In genomic region chr19:29562603-29563002, GRCm38 (mm10) we compare ENCODE assay signal across 19 mouse cellular contexts. TPM values are rescaled to one million over a fixed set of nuclear protein-coding genes. Genes with fewer than 3 reads are reported as not detected.
A peak's percentile ranks its signal among the peaks of the same experiment; 100 is the strongest.
DNase-seq lines count a peak whose midpoint lies in the region; ATAC-seq and TF ChIP-seq lines count a peak whose summit lies in the region.
"Had no signal": no experiment of that assay in that cellular context is flagged by ENCODE, and none has a peak within 500 bp of the region (broad histone marks: within the 10 kb centered on the region; RNA-seq: fewer than 3 reads in every experiment).

No protein-coding gene starts in this region.

- no peak for TF ChIP-seq CTCF in heart, postnatal 0 days (IDR thresholded peaks at IDR 0.05; ENCODE audit: low read depth)
- no peak for TF ChIP-seq CTCF in liver, postnatal 0 days (IDR thresholded peaks at IDR 0.05; ENCODE audit: low read depth)
- 0 out of 2 replicates have a peak, but pooled peaks have one; percentile 17 for TF ChIP-seq CTCF in lung, postnatal 0 days (IDR thresholded peaks at IDR 0.05)

- H3K9ac ChIP-seq in heart, postnatal 0 days (replicated peaks; ENCODE audit: low read depth, low read length): no peak overlapping the region
- H3K9ac ChIP-seq in liver, postnatal 0 days (replicated peaks): no peak overlapping the region
- H3K9ac ChIP-seq in liver, embryonic 11.5 days (ENCODE audit: low read depth, low read length): no peak overlapping the region
- no peak overlapping the region for H3K9ac ChIP-seq in lung, postnatal 0 days (replicated peaks; ENCODE audit: low read depth)
- H3K9ac ChIP-seq: forebrain, embryonic 12.5 days; heart, embryonic 13.5 days; hindbrain, embryonic 12.5 days had no signal

- no peaks in the 10 kb centered on the region for H3K27me3 ChIP-seq in heart, postnatal 0 days (ENCODE audit: control insufficient read depth, insufficient read depth, low read length)
- no peaks in the 10 kb centered on the region for H3K27me3 ChIP-seq in liver, postnatal 0 days (ENCODE audit: insufficient read depth, low read length)
- no peaks in the 10 kb centered on the region for H3K27me3 ChIP-seq in liver, embryonic 11.5 days (replicated peaks; ENCODE audit: control insufficient read depth, insufficient read depth, low read length)
- H3K27me3 ChIP-seq in lung, postnatal 0 days (replicated peaks; ENCODE audit: insufficient read depth, low read length): no peaks in the 10 kb centered on the region
- H3K27me3 ChIP-seq: CH12.LX; forebrain, embryonic 12.5 days; heart, embryonic 13.5 days; hindbrain, embryonic 12.5 days; Patski had no signal

- no peak for DNase-seq in heart, postnatal 0 days (ENCODE audit: low spot score)
- DNase-seq in heart, adult 8-10 months (ENCODE audit: low spot score): no peak
- DNase-seq in liver, postnatal 0 days: peak; percentile 30
- DNase-seq in liver, embryonic 11.5 days (ENCODE audit: low spot score): no peak
- peak; percentile 29 for DNase-seq in lung, postnatal 0 days (ENCODE audit: low spot score)
- DNase-seq in lung, postnatal 25 days (ENCODE audit: low spot score): no peak
- DNase-seq in layer of hippocampus, postnatal 36 days: no peak
- DNase-seq: adrenal gland, postnatal 14 days; cerebellum, adult 11-12 months; cerebellum, adult 9-11 months; gastrocnemius, postnatal 14 days; heart, postnatal 10 days; heart, postnatal 4 days had no signal

- WGBS in heart, postnatal 0 days: 66% methylated on average over 3 of the region's 3 CpGs
- WGBS in liver, postnatal 0 days (ENCODE audit: insufficient replicate concordance): 53% methylated on average over 3 of the region's 3 CpGs
- 68% methylated on average over 3 of the region's 3 CpGs for WGBS in liver, embryonic 11.5 days
- 35% methylated on average over 3 of the region's 3 CpGs for WGBS in lung, postnatal 0 days

- 0 out of 2 replicates have a peak overlapping the region, but pooled peaks have one; percentile 20 for H3K27ac ChIP-seq in heart, postnatal 0 days (ENCODE audit: low read depth)
- peak overlapping the region; percentile 88 for H3K27ac ChIP-seq in liver, postnatal 0 days (ENCODE audit: low read depth)
- H3K27ac ChIP-seq in liver, embryonic 11.5 days (ENCODE audit: low read depth, low read length): no peak overlapping the region
- peak overlapping the region; percentile 71 for H3K27ac ChIP-seq in lung, postnatal 0 days (ENCODE audit: low read length)
- H3K27ac ChIP-seq: forebrain, embryonic 12.5 days; heart, embryonic 13.5 days; hindbrain, embryonic 12.5 days had no signal

- ATAC-seq in heart, postnatal 0 days (ENCODE audit: insufficient read depth, low read depth): no peak
- ATAC-seq in liver, postnatal 0 days: peak; percentile 88
- ATAC-seq in liver, embryonic 11.5 days (replicated peaks; ENCODE audit: low FRiP score): no peak
- ATAC-seq in lung, postnatal 0 days: peak; percentile 36
- ATAC-seq: activated CD4-positive, CD25-positive, alpha-beta regulatory T cell, adult 4 months had no signal

- H3K9me3 ChIP-seq in heart, postnatal 0 days (replicated peaks; ENCODE audit: control insufficient read depth, low read length): no peaks in the 10 kb centered on the region
- no peaks in the 10 kb centered on the region for H3K9me3 ChIP-seq in liver, postnatal 0 days (ENCODE audit: low read length)
- no peaks in the 10 kb centered on the region for H3K9me3 ChIP-seq in liver, embryonic 11.5 days (ENCODE audit: control insufficient read depth, low read length)
- no peaks in the 10 kb centered on the region for H3K9me3 ChIP-seq in lung, postnatal 0 days (ENCODE audit: low read length)
- H3K9me3 ChIP-seq: forebrain, embryonic 12.5 days; heart, embryonic 13.5 days; hindbrain, embryonic 12.5 days had no signal

- H3K4me2 ChIP-seq in heart, postnatal 0 days (ENCODE audit: low read depth, low read length): no peak overlapping the region
- H3K4me2 ChIP-seq in liver, postnatal 0 days (ENCODE audit: low read depth, low read length): no peak overlapping the region
- H3K4me2 ChIP-seq in liver, embryonic 11.5 days: no peak overlapping the region
- H3K4me2 ChIP-seq in lung, postnatal 0 days (replicated peaks; ENCODE audit: low read depth, low read length): no peak overlapping the region
- H3K4me2 ChIP-seq: forebrain, embryonic 12.5 days; heart, embryonic 13.5 days; hindbrain, embryonic 12.5 days had no signal

- no peak for TF ChIP-seq EP300 in heart, postnatal 0 days (IDR thresholded peaks at IDR 0.05; ENCODE audit: low read depth)
- no peak for TF ChIP-seq EP300 in liver, postnatal 0 days (IDR thresholded peaks at IDR 0.05; ENCODE audit: low read depth)
- TF ChIP-seq EP300 in lung, postnatal 0 days (IDR thresholded peaks at IDR 0.05): no peak

- peaks cover 15% of the 10 kb centered on the region; the same call in 1 of the 2 replicates for H3K36me3 ChIP-seq in heart, postnatal 0 days (replicated peaks; ENCODE audit: control insufficient read depth, insufficient read depth, low read length)
- no peaks in the 10 kb centered on the region; the same call in 1 of the 2 replicates for H3K36me3 ChIP-seq in liver, postnatal 0 days (replicated peaks; ENCODE audit: insufficient read depth, low read length)
- no peaks in the 10 kb centered on the region; the same call in 1 of the 2 replicates for H3K36me3 ChIP-seq in liver, embryonic 11.5 days (ENCODE audit: control insufficient read depth, insufficient read depth, low read length)
- no peaks in the 10 kb centered on the region for H3K36me3 ChIP-seq in lung, postnatal 0 days (ENCODE audit: insufficient read depth, low read length)
- H3K36me3 ChIP-seq: forebrain, embryonic 12.5 days; hindbrain, embryonic 12.5 days had no signal

- no peak overlapping the region for H3K4me3 ChIP-seq in heart, postnatal 0 days (ENCODE audit: low read depth, low read length)
- H3K4me3 ChIP-seq in liver, postnatal 0 days (ENCODE audit: low read depth, low read length): no peak overlapping the region
- no peak overlapping the region for H3K4me3 ChIP-seq in liver, embryonic 11.5 days (ENCODE audit: low read depth, low read length)
- no peak overlapping the region for H3K4me3 ChIP-seq in lung, postnatal 0 days (ENCODE audit: low read depth, low read length)
- H3K4me3 ChIP-seq: forebrain, embryonic 12.5 days; heart, embryonic 13.5 days; hindbrain, embryonic 12.5 days had no signal

- H3K4me1 ChIP-seq in heart, postnatal 0 days (ENCODE audit: control insufficient read depth, insufficient read depth): no peaks in the 10 kb centered on the region
- H3K4me1 ChIP-seq in liver, postnatal 0 days (ENCODE audit: insufficient read depth): peaks cover 3% of the 10 kb centered on the region; the same call in 1 of the 2 replicates
- H3K4me1 ChIP-seq in liver, embryonic 11.5 days (replicated peaks; ENCODE audit: control insufficient read depth, insufficient read depth, low read length): no peaks in the 10 kb centered on the region
- no peaks in the 10 kb centered on the region for H3K4me1 ChIP-seq in lung, postnatal 0 days (ENCODE audit: insufficient read depth, low read depth, low read length)
- H3K4me1 ChIP-seq: forebrain, embryonic 12.5 days; heart, embryonic 13.5 days; hindbrain, embryonic 12.5 days had no signal

RNA-seq across cellular contexts. Expression of gene Ric1, which starts 40.5 kb away (rescaled TPM):
- total RNA-seq in heart, postnatal 0 days (2014; rRNA removed; ENCODE audit: low replicate concordance): 24.5 and 29.9 TPM in 2 replicates
- 6.0 TPM in 2 replicates for polyA plus RNA-seq in heart, postnatal 0 days (2015; fragmentation: Nextera tagmentation; extraction: Ambion mirVana)
- 10 to 100 TPM; 17.2 to 19.8 (median 18.8) TPM for total RNA-seq in heart, adult 8-10 months (2022)
- 7.8 and 7.9 TPM in 2 replicates for polyA plus RNA-seq in liver, postnatal 0 days (2015; fragmentation: Nextera tagmentation; extraction: Ambion mirVana)
- 7.6 and 8.0 TPM in 2 replicates for polyA plus RNA-seq in liver, embryonic 11.5 days (2014; fragmentation: Nextera tagmentation; extraction: Ambion mirVana)
- polyA plus RNA-seq in lung, postnatal 0 days (2015; fragmentation: Nextera tagmentation; extraction: Ambion mirVana): 17.7 and 18.6 TPM in 2 replicates
- 10 to 100 TPM; 45.8 to 48.4 TPM for total RNA-seq in layer of hippocampus, postnatal 36 days (2021)

Comparison
In these comparisons a context has a peak if more than half of its experiments do, and no peak if none do; other contexts are left out.
1. ATAC-seq: peak in liver, postnatal 0 days (single experiment) and lung, postnatal 0 days (single experiment); none in heart, postnatal 0 days (single experiment) and liver, embryonic 11.5 days (single experiment).
2. DNase-seq: peak in liver, postnatal 0 days (single experiment) and lung, postnatal 0 days (single experiment); none in heart, postnatal 0 days (single experiment), heart, adult 8-10 months (single experiment), liver, embryonic 11.5 days (single experiment), lung, postnatal 25 days (single experiment) and layer of hippocampus, postnatal 36 days (0 of 2).